Mouse (Mus musculus) liver, embryonic 11.5 days (tissue): ENCODE results near the gene Maml2. TPM values are rescaled to one million over a fixed set of nuclear protein-coding genes. Genes with fewer than 3 reads are reported as not detected.

Experiments used
- ATAC-seq: fragments of 200-750 bp; cut with Nextera tagmentation; replicated peaks from 2 replicates; pipeline ENCODE4 v1.8.0; 2017; ENCODE audit warnings: moderate number of reproducible peaks, mild to moderate bottlenecking, moderate TSS enrichment, moderate library complexity; ENCODE audit not compliant: low FRiP score
- DNase-seq: peaks from one replicate; pipeline ENCODE4 v3.0.0-alpha.2; 2017; ENCODE audit warnings: low spot score
- H3K27ac ChIP-seq: fragments of 300-500 bp; sonication (generic); 2 replicates; pipeline ENCODE4 v1.5.1; 2014; ENCODE audit warnings: mild to moderate bottlenecking, low read depth, low read length, control low read depth
- H3K27me3 ChIP-seq: fragments of 300-500 bp; sonication (generic); replicated peaks from 2 replicates; pipeline ENCODE4 v1.6.1; 2014; ENCODE audit warnings: low read length, mixed read lengths; ENCODE audit not compliant: control insufficient read depth, insufficient read depth
- H3K36me3 ChIP-seq: fragments of 300-500 bp; sonication (generic); 2 replicates; pipeline ENCODE4 v1.6.1; 2014; ENCODE audit warnings: mild to moderate bottlenecking, low read length, moderate library complexity, mixed read lengths; ENCODE audit not compliant: control insufficient read depth, insufficient read depth
- H3K4me1 ChIP-seq: fragments of 300-500 bp; sonication (generic); replicated peaks from 2 replicates; pipeline ENCODE4 v1.6.1; 2014; ENCODE audit warnings: low read length, mixed read lengths; ENCODE audit not compliant: control insufficient read depth, insufficient read depth
- H3K4me2 ChIP-seq: fragments of 300-500 bp; sonication (generic); 2 replicates; pipeline ENCODE4 v1.6.1; 2014; ENCODE audit warnings: mild to moderate bottlenecking, control low read depth, moderate library complexity
- H3K4me3 ChIP-seq: fragments of 300-500 bp; sonication (generic); 2 replicates; pipeline ENCODE4 v1.5.1; 2014; ENCODE audit warnings: low read depth, low read length, control low read depth
- H3K9ac ChIP-seq: fragments of 300-500 bp; sonication (generic); 2 replicates; pipeline ENCODE4 v1.6.1; 2014; ENCODE audit warnings: low read depth, low read length, control low read depth
- H3K9me3 ChIP-seq: fragments of 300-500 bp; sonication (generic); 2 replicates; pipeline ENCODE4 v1.6.1; 2016; ENCODE audit warnings: low read length, inconsistent platforms, mixed read lengths; ENCODE audit not compliant: control insufficient read depth
- WGBS: fragments of 180-500 bp; shearing (Covaris S2); extraction: QIAGEN DNeasy Blood & Tissue Kit; methylation state at CpG from one replicate; pipeline ENCODE4 v1.1.7; 2014; 5-methylcytosine and 5-hydroxymethylcytosine counted together
- polyA plus RNA-seq: library from polyadenylated mRNA; unstranded; fragments of >200 nt; fragmentation: Nextera tagmentation; extraction: Ambion mirVana; gene quantifications from 2 replicates; pipeline ENCODE4 v1.2.1, GENCODE M21; 2014

The Maml2 gene
- polyA plus RNA-seq, 1 experiment from 2014 or later: 3.4 TPM

DNA sequence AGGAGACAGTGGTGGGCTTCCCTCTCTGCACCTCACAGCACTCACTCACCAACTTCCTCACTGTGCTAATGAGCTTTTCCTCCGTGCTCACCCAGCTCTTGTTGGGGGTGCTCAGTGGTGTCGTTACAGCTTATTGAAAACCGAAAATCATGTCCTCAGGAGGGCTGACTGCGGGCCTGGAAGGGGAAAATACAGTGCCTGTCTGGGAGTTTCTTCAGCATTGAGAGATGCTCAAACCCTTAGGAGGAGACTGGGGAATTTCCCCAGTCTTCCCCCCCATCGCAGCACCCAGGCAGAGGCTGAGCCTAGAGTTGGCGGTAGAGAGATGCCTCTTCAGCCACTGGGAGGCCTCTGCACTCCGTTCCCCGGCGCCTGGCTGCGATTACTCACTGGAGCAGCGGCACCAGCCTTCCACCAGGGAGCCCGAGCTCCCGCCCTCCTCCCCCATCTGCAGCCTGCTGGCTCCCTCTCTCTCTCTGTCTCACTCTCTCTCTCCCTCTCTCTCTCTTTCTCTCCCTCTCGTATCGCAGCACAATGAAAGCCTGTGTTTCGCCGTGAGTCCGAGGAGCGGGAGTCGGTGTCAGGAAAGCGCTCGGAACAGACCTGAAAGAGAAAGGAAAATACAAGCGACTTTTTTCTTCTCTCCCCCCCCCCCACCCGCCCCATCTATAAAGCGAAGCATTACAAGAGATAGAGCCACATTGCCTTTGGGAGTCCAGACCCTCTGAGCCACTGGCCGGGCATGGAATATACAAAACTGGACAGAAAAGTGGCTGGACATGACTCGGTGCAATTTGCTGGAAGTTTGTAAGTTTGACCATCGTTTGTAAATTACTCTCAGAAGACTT, 1.3 kb upstream of the Maml2 start:
- Histone ChIP-seq H3K4me1 (peaks cover 16% of the 10 kb centered on the region), H3K9ac (peak overlapping the region; percentile 66), H3K4me3 (peak overlapping the region; percentile 67), H3K4me2 (peak overlapping the region; percentile 99), H3K27me3 (no peaks in the 10 kb centered on the region), H3K9me3 (no peaks in the 10 kb centered on the region), H3K36me3 (no peaks in the 10 kb centered on the region), H3K27ac (peak overlapping the region; percentile 32; the same call in 1 of the 2 replicates)
- peak; percentile 91 for ATAC-seq
- DNase-seq: peak; percentile 80
- WGBS: under 1% methylated on average over 28 of the region's 28 CpGs

DNA sequence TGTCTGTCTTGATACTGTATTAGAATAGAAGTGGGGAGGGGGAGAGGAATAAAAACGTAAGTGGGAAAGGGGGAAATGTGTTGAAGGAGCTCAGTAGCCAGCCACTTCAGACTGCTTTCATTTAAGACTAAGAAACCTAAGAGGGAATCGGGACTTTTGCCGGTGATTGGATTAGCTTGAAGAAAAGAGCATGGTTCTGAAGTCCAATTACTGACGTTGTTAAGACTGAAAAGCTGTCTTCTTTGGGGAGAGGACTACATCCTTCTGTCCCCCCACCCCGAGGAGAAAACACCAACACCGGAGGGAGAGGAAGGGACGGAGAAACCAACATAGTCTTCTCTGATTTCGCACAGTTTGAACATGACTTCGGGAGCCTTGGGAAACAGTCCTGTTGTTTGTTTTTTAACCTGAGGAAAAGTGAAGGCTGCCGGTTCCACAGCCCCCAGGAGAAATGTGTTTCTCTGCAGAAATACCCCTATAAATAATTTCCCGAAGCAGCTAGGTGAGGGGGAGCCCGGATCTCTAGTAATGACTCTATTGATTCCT, 562 bp upstream of the Maml2 start:
- H3K9me3 ChIP-seq: no peaks in the 10 kb centered on the region
- no peaks in the 10 kb centered on the region for H3K36me3 ChIP-seq
- ATAC-seq: no peak
- H3K27ac ChIP-seq: peak overlapping the region; percentile 32; the same call in 1 of the 2 replicates
- no peak for DNase-seq
- WGBS: 0% methylated on average over 12 of the region's 12 CpGs
- H3K4me3 ChIP-seq: peak overlapping the region; percentile 67
- H3K4me1 ChIP-seq: peaks cover 18% of the 10 kb centered on the region
- peak overlapping the region; percentile 66 for H3K9ac ChIP-seq
- no peaks in the 10 kb centered on the region for H3K27me3 ChIP-seq
- H3K4me2 ChIP-seq: peak overlapping the region; percentile 99

DNA sequence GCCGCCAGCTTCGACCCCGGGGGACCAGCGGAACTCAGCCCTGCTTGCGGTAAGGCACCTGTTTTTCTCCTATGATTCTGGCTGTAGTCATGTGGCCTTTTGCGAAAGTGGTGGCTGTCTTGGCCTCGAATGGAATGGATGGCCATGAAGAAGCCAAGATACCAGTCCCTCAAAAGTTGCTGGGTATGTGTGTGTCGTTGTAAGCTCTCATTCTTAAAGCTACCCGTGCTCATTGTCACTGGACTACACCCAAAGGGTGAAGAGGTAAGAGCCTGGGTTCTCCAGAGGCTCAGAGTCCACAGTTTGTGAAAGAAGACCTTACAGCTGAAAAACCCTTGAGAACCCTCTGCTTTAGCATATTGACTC, 739 bp downstream of the Maml2 start:
- ATAC-seq: no peak
- H3K4me2 ChIP-seq: peak overlapping the region; percentile 99
- no peak for DNase-seq
- WGBS: 19% methylated on average over 9 of the region's 9 CpGs
- H3K27ac ChIP-seq: peak overlapping the region; percentile 58; the same call in 1 of the 2 replicates
- H3K4me3 ChIP-seq: peak overlapping the region; percentile 67
- H3K9me3 ChIP-seq: no peaks in the 10 kb centered on the region
- no peaks in the 10 kb centered on the region for H3K36me3 ChIP-seq
- peaks cover 20% of the 10 kb centered on the region for H3K4me1 ChIP-seq
- peak overlapping the region; percentile 66 for H3K9ac ChIP-seq
- H3K27me3 ChIP-seq: no peaks in the 10 kb centered on the region

DNA sequence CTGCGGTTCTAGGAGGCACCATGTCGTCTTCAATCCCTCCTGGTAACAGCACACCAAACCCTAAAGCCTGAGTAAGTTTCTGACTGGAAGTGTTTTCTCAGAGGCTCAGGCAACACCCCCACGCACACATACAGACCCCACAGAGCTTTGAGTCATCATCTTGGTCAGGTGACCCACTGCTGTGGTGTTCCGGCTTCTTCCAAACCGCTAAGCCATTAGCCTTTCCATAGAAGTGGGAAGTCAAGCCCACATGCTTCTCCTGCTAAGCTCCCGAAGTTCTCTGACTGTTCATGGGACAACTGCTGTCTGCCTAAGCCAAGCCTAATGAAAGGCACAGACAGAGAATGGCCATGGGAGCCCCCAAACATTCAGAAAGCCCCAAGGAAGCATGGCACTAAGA, 1.4 kb downstream of the Maml2 start:
- Histone ChIP-seq H3K27me3 (no peaks in the 10 kb centered on the region), H3K27ac (no peak overlapping the region), H3K4me3 (no peak overlapping the region), H3K36me3 (no peaks in the 10 kb centered on the region), H3K9ac (no peak overlapping the region), H3K4me2 (peak overlapping the region; percentile 99), H3K9me3 (no peaks in the 10 kb centered on the region), H3K4me1 (peaks cover 24% of the 10 kb centered on the region)
- no peak for DNase-seq
- WGBS: 77% methylated on average over 6 of the region's 6 CpGs
- ATAC-seq: no peak

DNA sequence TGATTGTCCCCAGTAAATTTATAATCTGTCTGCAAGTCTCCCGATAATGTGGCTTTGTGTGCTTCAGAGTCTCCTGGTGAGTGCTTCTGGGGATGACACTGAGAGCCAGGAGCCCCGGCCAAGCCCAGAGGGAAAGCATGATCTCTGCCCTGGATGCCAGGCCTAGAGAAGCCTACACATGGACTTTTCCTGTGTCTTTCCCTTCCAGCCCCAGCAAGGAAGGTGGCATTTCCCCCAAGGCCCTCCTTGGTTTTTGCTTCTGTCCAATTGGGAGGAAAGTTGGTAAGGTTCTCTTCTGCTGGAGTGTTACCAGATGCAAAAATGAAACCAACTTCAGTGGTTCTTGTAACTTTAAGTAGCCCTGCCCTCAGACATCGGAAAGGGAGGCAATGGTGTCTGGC, 2.3 kb downstream of the Maml2 start:
- Histone ChIP-seq H3K27me3 (no peaks in the 10 kb centered on the region), H3K9me3 (no peaks in the 10 kb centered on the region), H3K4me1 (peaks cover 24% of the 10 kb centered on the region), H3K4me2 (no peak overlapping the region; the same call in 1 of the 2 replicates), H3K27ac (no peak overlapping the region), H3K36me3 (no peaks in the 10 kb centered on the region), H3K4me3 (no peak overlapping the region), H3K9ac (no peak overlapping the region)
- no peak for DNase-seq
- no peak for ATAC-seq
- WGBS: 75% methylated on average over 3 of the region's 3 CpGs

DNA sequence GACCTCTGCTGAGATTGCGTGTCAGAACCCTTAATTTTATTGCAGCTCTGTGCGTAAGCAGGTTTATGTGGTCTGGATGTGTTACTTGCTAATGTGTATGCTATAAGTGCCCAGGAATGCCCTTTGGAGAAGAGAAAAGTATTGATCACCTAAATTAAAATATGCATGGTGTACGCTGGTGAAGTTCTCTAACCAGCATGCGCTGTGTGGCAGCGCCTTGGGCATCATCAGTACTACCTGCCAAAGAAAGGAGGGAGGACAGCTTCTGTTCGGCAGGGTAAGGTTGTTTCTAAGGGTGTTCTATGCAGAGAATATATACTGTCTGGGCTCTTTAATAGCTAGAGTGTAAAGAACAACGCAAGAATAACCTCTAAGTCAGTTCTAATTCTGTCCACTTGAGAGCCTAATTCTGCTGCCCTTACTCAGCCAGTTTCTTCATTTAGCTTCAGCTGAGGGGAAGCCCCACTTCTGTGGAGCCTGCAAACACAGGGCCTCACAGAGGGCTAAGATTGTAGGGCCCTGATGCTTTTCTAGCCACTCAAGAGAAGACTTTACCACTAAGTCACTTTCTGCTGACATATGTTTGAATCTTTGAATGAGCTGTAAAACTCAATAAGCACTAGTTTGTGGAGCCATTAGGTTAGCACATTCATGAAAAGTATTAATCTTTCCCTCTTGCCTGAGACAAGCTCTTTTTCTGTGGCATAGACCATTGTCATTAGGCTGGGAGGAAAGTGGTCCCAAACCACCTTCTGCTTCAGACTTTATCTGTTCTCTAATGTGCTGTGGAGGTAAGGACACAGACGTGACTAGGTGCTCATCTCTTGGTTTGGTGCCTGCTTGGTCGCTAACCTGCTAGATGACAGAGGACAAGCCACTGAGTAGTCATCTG, 3.4 kb downstream of the Maml2 start:
- no peaks in the 10 kb centered on the region for H3K27me3 ChIP-seq
- H3K4me3 ChIP-seq: no peak overlapping the region
- no peak overlapping the region for H3K27ac ChIP-seq
- no peaks in the 10 kb centered on the region for H3K36me3 ChIP-seq
- H3K4me2 ChIP-seq: no peak overlapping the region
- WGBS: 86% methylated on average over 9 of the region's 9 CpGs
- peaks cover 24% of the 10 kb centered on the region for H3K4me1 ChIP-seq
- DNase-seq (no peak), ATAC-seq (no peak)
- no peak overlapping the region for H3K9ac ChIP-seq
- no peaks in the 10 kb centered on the region for H3K9me3 ChIP-seq

DNA sequence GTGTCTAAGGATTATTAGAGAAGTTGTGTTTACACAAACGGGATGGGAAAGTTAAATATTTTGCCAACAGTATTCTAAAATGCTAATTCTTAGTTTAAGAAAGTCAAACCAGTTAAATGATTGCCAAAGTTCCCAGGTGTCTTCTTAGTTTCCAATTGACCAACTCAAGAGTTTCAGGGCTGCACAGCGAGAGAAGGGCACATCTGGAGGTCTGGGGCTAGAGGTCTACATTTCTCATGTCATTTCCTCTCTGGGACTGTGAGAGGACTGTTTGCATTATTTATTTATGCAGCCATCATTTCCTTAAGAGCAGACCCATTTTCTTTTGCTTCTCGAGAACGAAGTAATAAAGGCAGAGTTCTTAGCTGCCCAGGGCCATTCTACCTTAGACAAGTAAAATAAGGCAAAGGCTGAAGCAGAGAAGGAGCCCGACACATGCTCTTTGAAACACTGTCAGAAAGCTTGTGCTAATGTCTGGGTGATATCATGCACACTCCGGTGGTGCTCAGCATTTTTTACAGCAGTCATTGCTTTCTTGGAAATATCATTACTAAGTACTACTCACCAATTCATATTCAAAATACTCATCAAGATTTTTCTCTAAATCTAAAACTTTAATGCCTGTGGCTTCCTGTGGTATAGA, 4.5 kb downstream of the Maml2 start:
- no peak overlapping the region for H3K4me2 ChIP-seq
- no peaks in the 10 kb centered on the region for H3K9me3 ChIP-seq
- H3K4me3 ChIP-seq: no peak overlapping the region
- no peak overlapping the region for H3K27ac ChIP-seq
- H3K9ac ChIP-seq: no peak overlapping the region
- no peaks in the 10 kb centered on the region for H3K36me3 ChIP-seq
- 65% methylated on average over 6 of the region's 6 CpGs for WGBS
- ATAC-seq: no peak
- DNase-seq: no peak
- peaks cover 24% of the 10 kb centered on the region for H3K4me1 ChIP-seq
- H3K27me3 ChIP-seq: no peaks in the 10 kb centered on the region

DNA sequence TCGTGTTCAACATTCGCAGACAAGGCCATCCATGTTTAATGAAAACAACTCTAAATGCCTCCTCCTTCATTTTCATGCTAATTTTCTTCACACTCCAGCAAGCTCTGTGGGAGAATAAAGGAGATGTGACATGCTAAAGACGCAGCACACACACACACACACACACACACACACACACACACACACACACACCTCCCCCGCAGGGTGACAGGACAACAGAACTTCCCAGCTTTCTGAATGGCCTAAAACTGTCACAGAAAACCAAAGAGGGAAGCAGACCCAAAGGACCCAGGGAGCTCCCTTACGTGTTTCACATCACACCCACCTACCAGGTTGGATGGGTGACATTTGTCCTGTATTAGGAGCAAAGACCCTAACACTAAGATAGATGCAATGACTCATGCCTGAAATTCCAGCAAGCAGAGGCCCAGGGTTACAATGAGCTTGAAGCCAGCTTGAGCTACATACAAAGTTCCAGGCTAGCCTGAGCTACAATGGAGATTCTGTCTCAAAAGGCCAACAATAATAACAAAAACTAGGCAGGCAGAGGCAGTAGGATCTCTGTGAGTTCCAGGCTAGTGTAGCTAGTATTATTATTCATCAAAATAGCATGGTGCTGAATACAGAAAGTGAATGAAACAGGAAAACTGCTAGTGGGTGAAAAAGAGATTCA, 5.5 kb downstream of the Maml2 start:
- no peaks in the 10 kb centered on the region for H3K9me3 ChIP-seq
- H3K4me2 ChIP-seq: no peak overlapping the region
- H3K27ac ChIP-seq: no peak overlapping the region
- no peak overlapping the region for H3K9ac ChIP-seq
- 88% methylated on average over 5 of the region's 5 CpGs for WGBS
- peaks cover 20% of the 10 kb centered on the region for H3K4me1 ChIP-seq
- DNase-seq: no peak
- H3K36me3 ChIP-seq: no peaks in the 10 kb centered on the region
- no peak overlapping the region for H3K4me3 ChIP-seq
- ATAC-seq: no peak
- H3K27me3 ChIP-seq: no peaks in the 10 kb centered on the region
